Comparison of ENCODE assay signal across 9 mouse cellular contexts in genomic region chr1:143941465-143941864, GRCm38 (mm10).
DNase-seq lines count a peak whose midpoint lies in the region; ATAC-seq and TF ChIP-seq lines count a peak whose summit lies in the region.
"Had no signal": no experiment of that assay in that cellular context is flagged by ENCODE, and none has a peak within 500 bp of the region (broad histone marks: within the 10 kb centered on the region; RNA-seq: fewer than 3 reads in every experiment).

No protein-coding gene starts in this region.

- WGBS in heart, embryonic 10.5 days: 65% methylated on average over 5 of the region's 5 CpGs
- WGBS in heart, embryonic 12.5 days: 53% methylated on average over 5 of the region's 5 CpGs

- H3K9me3 ChIP-seq in heart, embryonic 10.5 days: no peaks in the 10 kb centered on the region
- no peaks in the 10 kb centered on the region for H3K9me3 ChIP-seq in heart, embryonic 12.5 days (replicated peaks)
- H3K9me3 ChIP-seq: G1E had no signal

- no peaks in the 10 kb centered on the region for H3K79me2 ChIP-seq in myocyte (ENCODE audit: control insufficient read depth, insufficient read depth)

- H3K9ac ChIP-seq in heart, embryonic 12.5 days: no peak overlapping the region

- peak; percentile 96 for DNase-seq in heart, adult 11 months
- no peak for DNase-seq in heart, embryonic 10.5 days (ENCODE audit: low spot score)
- peak; percentile 93 for DNase-seq in 416B (ENCODE audit: low read depth)
- DNase-seq in adrenal gland, postnatal 4 days (ENCODE audit: low spot score in 2 of 2): peak; percentile 30 to 53
- DNase-seq in kidney, postnatal 10 days: peak; percentile 65
- no peak for DNase-seq in embryo, embryonic 10.5 days (ENCODE audit: low spot score)

- no peak overlapping the region for H3K4me3 ChIP-seq in heart, embryonic 10.5 days
- H3K4me3 ChIP-seq in heart, embryonic 12.5 days: no peak overlapping the region
- no peak overlapping the region for H3K4me3 ChIP-seq in myocyte

- H3K4me1 ChIP-seq in heart, embryonic 10.5 days: 0 out of 2 replicates have a peak, but pooled peaks cover 6% of the 10 kb centered on the region
- peaks cover 14% of the 10 kb centered on the region; the same call in 1 of the 2 replicates for H3K4me1 ChIP-seq in heart, embryonic 12.5 days (replicated peaks)

- H3K27ac ChIP-seq in heart, embryonic 10.5 days: no peak overlapping the region
- H3K27ac ChIP-seq in heart, embryonic 12.5 days (ENCODE audit: poor library complexity, severe bottlenecking): no peak overlapping the region

- no peak for TF ChIP-seq POLR2A in myocyte (IDR thresholded peaks at IDR 0.05; ENCODE audit: insufficient read length, low read depth)

- no peak overlapping the region for H3ac ChIP-seq in myocyte (ENCODE audit: control insufficient read depth, insufficient read length)

- no peaks in the 10 kb centered on the region for H3K36me3 ChIP-seq in heart, embryonic 10.5 days
- H3K36me3 ChIP-seq in heart, embryonic 12.5 days: no peaks in the 10 kb centered on the region
- H3K36me3 ChIP-seq in myocyte (ENCODE audit: control insufficient read depth, insufficient read depth): no peaks in the 10 kb centered on the region
- H3K36me3 ChIP-seq: G1E had no signal

- H3K27me3 ChIP-seq in heart, embryonic 10.5 days (ENCODE audit: insufficient read depth, poor library complexity, severe bottlenecking): no peaks in the 10 kb centered on the region
- H3K27me3 ChIP-seq in heart, embryonic 12.5 days (replicated peaks): no peaks in the 10 kb centered on the region
- no peaks in the 10 kb centered on the region for H3K27me3 ChIP-seq in myocyte (ENCODE audit: control insufficient read depth, insufficient read depth, insufficient read length)

- H3K4me2 ChIP-seq in heart, embryonic 12.5 days: no peak overlapping the region
- peak overlapping the region; percentile 57 for H3K4me2 ChIP-seq in myocyte (ENCODE audit: low read depth)

- ATAC-seq in heart, embryonic 12.5 days (ENCODE audit: insufficient number of reproducible peaks, low FRiP score): peak; percentile 72

TF ChIP-seq in myocyte, 11 proteins besides CTCF, POLR2A, EP300 and RAD21:
- TF ChIP-seq E2F4 (IDR thresholded peaks at IDR 0.05; ENCODE audit: insufficient read depth): no peak

Comparison
In these comparisons a context has a peak if more than half of its experiments do, and no peak if none do; other contexts are left out.
1. DNase-seq: peak in heart, adult 11 months (single experiment), 416B (single experiment), adrenal gland, postnatal 4 days (2 of 2) and kidney, postnatal 10 days (single experiment); none in heart, embryonic 10.5 days (single experiment) and embryo, embryonic 10.5 days (single experiment).